Mouse (Mus musculus): ENCODE data around the gene Scn2b.

Gene Scn2b

GRCm38 (mm10) chr9:45117741-45118431 is at the start of gene Scn2b:
Gene Scn2b, plus strand, starts transcription at chr9:45117782.
- no peak for DNase-seq

GRCm38 (mm10) chr9:45071800-45072199 is 45.8 kb upstream of the Scn2b start:
- no peak for DNase-seq

- peak in 1 of 2 experiments; percentile 16 for DNase-seq
Observed at GRCm38 (mm10) chr9:45077859-45078258, 39.7 kb upstream of the Scn2b start.

- DNase-seq: peak; percentile 46 to 61
Observed at GRCm38 (mm10) chr9:45079011-45079410, 38.6 kb upstream of the Scn2b start, which contains the start of gene Jaml. Gene Jaml, plus strand, starts transcription at chr9:45079183.

- DNase-seq: no peak
Observed at GRCm38 (mm10) chr9:45083132-45083531, 34.5 kb upstream of the Scn2b start.

GRCm38 (mm10) chr9:45084556-45084955 is 33.0 kb upstream of the Scn2b start:
- DNase-seq: peak in 1 of 2 experiments; percentile 30

- DNase-seq: peak in 1 of 2 experiments; percentile 11
Observed at GRCm38 (mm10) chr9:45085741-45086690, 31.6 kb upstream of the Scn2b start.

GRCm38 (mm10) chr9:45088040-45088439 is 29.5 kb upstream of the Scn2b start:
- no peak for DNase-seq

- no peak for DNase-seq
Observed at GRCm38 (mm10) chr9:45090811-45091210, 26.8 kb upstream of the Scn2b start.

- no peak for DNase-seq
Observed at GRCm38 (mm10) chr9:45092641-45093040, 24.9 kb upstream of the Scn2b start.

GRCm38 (mm10) chr9:45095149-45095937 is 22.2 kb upstream of the Scn2b start:
- DNase-seq: no peak

GRCm38 (mm10) chr9:45097877-45098276 is 19.7 kb upstream of the Scn2b start:
- DNase-seq: no peak

GRCm38 (mm10) chr9:45098426-45098825 is 19.2 kb upstream of the Scn2b start:
- DNase-seq: no peak

GRCm38 (mm10) chr9:45102528-45102927 is 15.1 kb upstream of the Scn2b start:
- no peak for DNase-seq

GRCm38 (mm10) chr9:45103211-45103979 is 14.2 kb upstream of the Scn2b start:
- DNase-seq: no peak

GRCm38 (mm10) chr9:45105596-45106374 is 11.8 kb upstream of the Scn2b start:
- no peak for DNase-seq

GRCm38 (mm10) chr9:45115706-45116105 is 1.9 kb upstream of the Scn2b start:
- no peak for DNase-seq

GRCm38 (mm10) chr9:45116819-45117218 is 763 bp upstream of the Scn2b start:
- DNase-seq: no peak

GRCm38 (mm10) chr9:45118552-45118951 is 970 bp downstream of the Scn2b start:
- no peak for DNase-seq

GRCm38 (mm10) chr9:45119316-45119953 is 1.9 kb downstream of the Scn2b start:
- DNase-seq: no peak

All from spleen, adult 18-20 months (tissue).